Mouse (Mus musculus) mesoderm, embryonic 11.5 days (tissue): Measurements from ENCODE around the gene Dpysl4.
A peak's percentile ranks its signal among the peaks of the same experiment; 100 is the strongest.

Source experiments
- DNase-seq: peaks from one replicate; pipeline ENCODE4 v3.0.0-alpha.2; 2012; ENCODE audit warnings: low read depth, low spot score

Dpysl4 gene

GRCm38 (mm10) chr7:139096399-139096798 lies 10.6 kb downstream of the Dpysl4 start:
- DNase-seq = no peak

DNA sequence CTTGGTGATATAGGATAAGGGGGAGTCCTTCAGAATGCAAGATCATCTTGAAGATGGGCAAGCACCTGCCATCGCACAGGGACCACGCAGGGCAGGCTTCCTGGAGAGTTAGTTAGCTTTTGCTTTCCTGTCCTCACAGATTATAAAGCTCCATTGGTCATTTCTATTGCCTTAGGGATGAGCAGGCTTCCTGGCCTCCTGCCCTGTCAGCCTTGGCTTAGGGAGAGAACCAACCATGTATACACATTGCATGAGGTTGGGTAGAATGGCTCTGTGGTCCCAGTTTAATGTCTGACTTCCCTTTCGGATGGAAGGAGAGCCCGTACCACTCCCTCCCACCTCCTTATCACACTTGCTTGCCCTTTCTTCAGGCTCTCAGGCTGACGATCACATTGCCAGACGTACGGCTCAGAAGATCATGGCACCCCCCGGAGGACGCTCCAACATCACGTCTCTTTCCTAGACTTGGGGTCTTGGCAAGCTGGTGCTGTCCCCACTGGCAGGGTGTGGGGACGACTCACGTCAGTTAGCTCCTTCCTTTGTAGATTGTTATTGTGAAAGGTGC lies 14.8 kb downstream of the Dpysl4 start:
- no peak for DNase-seq

GRCm38 (mm10) chr7:139101286-139101804 lies 15.5 kb downstream of the Dpysl4 start:
- DNase-seq = no peak

DNA sequence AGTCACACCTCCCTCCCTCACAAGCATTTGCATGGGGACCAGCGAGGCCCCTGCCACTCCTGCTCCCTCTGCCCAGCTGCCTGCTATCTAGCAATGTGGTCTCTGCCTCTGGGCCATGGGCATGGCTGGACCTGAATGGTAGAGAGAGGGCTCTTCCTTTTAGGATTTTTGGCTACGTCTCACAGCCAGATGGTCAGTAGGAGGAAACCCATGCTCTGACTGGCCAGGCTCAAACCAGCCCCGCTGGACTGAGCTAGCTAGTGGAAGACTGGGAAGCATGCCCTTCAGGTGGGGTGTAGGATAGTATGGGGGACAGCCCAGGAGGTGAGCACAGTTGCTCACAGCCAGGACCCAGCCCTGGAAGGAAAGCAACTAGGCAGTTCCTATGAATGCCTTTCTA lies 16.0 kb downstream of the Dpysl4 start:
- no peak for DNase-seq

DNA sequence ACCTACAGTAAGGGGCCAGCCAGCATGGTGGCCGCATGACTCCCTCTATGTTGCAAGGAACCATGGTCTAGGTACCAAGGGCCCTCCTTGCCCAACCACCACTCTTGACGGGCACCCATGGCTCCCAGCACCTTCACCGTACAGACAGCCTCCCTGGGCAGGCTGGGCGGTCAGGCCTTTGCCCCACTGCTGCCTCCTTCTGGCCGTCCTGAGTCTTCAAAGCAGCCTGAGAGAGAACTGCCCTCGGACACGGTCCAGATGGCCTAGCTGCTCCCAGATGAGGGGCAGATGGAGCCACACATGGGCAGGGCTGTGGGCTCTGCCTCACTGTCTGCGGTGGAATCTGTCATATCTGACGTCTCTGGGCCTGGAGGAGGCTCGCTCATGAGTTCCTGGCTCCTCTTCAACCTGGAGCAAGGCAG lies 18.2 kb downstream of the Dpysl4 start:
- DNase-seq = peak; percentile 54

GRCm38 (mm10) chr7:139105076-139105475 lies 19.3 kb downstream of the Dpysl4 start:
- DNase-seq = no peak

GRCm38 (mm10) chr7:139105705-139106104 lies 19.9 kb downstream of the Dpysl4 start:
- DNase-seq = no peak

DNA sequence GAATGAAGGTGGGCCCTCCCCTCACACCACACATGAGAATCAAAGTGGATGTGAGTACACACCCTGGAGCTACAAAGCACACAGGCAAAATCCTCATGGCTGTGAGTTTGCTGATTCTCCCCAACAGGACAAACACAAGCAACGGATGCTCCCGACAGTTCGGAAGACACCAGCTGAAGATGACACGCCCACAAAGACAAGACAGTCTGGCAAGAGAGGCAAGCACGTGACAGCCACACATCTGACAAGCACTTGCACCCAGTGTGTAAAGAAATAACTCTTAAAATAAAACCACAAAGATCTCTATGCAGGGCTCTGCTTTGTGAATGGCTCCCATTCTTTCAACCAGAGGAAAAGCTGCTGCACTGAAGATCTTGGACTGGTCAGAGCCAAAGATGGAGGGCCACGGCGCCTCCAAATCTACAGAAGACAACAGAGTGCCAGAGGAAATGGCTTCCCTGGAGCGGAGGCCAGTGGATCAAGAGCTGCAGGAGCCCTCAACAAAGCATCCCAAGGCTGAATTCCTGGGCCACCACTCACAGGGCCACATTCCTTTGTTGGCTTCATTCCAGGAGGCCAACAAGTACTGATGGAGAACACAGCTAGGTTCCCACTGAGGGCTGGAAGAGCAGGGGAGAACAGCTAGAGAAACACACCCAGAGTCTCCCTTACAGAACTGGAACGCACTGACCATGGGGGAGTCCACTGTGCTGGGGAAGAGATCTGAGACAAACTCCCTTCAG lies 22.3 kb downstream of the Dpysl4 start:
- no peak for DNase-seq

DNA sequence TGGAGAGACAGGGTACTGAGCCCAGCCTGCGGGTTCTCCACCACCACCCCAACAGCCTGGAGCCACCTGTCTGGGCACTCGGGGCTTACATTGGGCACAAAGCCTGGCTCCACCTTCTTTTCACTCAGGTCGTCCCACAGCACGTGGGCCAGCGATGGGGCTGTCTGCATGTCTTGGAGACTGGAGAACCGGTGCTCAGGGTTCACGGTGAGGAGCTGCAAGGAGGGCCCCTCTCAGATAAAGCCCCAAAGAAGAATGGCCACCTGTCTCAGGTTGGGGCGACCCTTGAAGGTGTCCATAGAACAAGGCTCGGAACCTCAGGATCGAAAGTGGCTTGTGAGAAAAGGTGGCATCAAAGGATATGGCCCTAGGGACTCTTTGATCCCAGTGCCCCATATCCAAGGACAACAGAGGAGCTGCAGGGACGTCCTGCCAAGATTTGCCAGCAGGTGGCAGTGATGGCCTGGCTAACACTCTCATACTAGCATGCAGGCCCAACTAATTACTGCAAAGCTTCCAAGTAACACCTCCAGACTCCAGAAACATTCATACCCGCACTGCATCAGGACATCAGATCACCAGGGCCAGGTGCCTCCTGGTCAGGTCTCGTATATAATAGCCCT lies 33.5 kb downstream of the Dpysl4 start:
- peak; percentile 81 for DNase-seq

DNA sequence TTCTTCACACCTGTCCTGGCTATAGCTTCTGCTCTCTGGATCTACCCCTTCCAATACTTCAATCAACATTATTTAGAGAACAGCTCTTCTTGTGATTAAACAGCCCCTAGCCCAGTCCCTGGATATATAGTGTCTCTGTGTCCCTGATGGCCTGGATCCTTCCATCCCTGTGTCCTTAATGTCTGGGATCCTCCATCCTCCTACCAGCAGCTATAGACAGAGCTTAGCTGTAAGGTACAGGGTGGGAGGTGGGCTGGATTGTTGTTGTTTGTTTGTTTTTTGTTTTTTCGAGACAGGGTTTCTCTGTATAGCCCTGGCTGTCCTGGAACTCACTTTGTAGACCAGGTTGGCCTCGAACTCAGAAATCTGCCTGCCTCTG lies 34.0 kb downstream of the Dpysl4 start:
- no peak for DNase-seq

DNA sequence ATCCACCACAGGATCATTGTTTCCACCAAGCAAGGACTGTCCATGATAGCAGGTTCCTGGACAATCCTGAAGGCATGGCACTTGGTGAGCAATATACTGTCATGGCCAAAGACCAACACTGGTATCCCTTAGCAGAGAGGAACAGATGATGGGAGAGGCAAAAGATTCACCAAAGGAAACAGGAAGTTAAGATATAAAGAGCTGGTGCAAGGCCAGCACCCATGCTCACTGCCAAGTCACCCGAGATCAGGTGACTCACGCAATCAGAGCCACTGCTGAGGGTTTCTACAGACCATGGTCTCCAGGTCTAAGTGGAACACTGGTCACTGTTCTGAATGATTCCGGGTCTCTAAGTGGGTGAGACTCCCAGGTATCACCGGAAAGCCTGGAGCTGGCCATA lies 40.1 kb downstream of the Dpysl4 start:
- no peak for DNase-seq

DNA sequence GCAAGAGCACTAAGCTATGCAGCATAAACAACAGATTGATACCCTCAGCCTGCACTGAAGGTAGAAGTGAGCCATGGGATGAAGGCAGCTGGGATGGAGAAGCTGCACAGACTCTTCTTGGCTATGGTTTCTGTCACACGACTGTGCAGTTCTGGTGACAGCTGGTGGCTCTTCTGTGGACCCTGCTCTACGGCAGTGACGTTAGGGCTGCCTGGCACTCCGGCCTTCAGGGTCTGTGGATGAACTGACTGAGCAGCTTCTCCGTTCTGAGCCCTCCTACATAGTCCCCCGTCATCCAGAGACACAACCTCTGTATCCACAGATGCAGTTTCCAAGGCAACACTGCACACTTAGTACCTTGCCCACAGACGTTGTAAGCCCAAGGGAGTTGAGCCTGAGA lies 40.7 kb downstream of the Dpysl4 start:
- DNase-seq = no peak

- DNase-seq = no peak
Observed at GRCm38 (mm10) chr7:139128994-139129393, 43.2 kb downstream of the Dpysl4 start.

- peak; percentile 21 for DNase-seq
Observed at GRCm38 (mm10) chr7:139130361-139130760, 44.6 kb downstream of the Dpysl4 start.

GRCm38 (mm10) chr7:139131538-139131937 lies 45.7 kb downstream of the Dpysl4 start:
- no peak for DNase-seq

GRCm38 (mm10) chr7:139133446-139133845 lies 47.6 kb downstream of the Dpysl4 start:
- no peak for DNase-seq

- DNase-seq = no peak
Observed at GRCm38 (mm10) chr7:139135236-139135635, 49.4 kb downstream of the Dpysl4 start.

DNA sequence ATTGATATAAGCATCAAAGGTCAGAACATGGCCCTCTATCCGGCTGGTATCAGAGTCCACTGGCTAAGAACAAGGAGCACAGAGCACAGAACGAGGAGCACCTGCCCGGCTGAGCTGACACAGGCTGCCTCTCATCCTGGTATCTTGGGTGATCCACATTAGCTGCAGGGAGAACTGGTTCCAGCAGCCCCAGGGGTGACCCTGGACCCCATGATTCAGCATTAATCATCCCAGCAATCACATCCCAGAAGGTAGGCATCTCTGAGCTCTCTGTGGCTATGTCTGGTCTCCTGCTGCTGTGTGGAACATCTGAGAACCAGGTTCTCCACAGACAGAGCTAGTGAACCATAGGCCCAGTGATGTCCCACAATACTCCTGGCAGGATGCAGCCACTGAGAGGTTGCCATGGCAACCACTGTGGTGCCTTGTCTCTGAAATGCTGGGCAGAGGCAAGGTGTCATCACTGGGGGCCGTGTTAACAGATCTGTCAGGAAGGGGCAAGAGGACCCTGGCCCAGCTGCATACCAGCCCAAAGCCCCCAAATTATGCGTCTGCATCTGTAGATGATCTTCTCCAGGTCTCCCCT lies 51.2 kb downstream of the Dpysl4 start:
- peak; percentile 35 for DNase-seq

DNA sequence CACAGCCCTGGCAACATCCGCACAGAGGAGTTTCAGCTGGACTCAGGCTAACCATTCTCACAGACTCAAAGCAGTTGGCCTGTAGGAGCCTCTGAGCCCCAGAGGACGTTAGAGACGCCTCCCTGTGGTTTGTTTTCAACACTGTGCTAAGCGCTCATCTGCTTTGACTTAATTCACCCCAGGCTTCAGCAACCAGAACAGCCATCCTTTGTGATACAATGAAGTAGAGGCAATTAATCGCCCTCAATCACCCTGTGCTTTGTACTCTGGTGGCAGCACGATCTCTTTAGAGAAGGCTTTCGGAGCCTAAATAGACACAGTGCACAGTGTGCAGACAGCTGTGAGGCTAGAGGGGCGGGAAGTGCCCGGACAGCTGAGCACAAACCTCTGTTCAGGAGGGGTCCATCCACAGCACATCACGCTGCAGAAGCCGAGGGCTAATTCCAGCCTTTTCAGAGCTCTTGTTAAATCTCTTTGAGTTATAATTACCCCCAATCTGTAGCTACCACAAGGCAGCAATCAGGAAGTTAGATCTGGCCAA lies 54.2 kb downstream of the Dpysl4 start:
- DNase-seq = peak; percentile 86

DNA sequence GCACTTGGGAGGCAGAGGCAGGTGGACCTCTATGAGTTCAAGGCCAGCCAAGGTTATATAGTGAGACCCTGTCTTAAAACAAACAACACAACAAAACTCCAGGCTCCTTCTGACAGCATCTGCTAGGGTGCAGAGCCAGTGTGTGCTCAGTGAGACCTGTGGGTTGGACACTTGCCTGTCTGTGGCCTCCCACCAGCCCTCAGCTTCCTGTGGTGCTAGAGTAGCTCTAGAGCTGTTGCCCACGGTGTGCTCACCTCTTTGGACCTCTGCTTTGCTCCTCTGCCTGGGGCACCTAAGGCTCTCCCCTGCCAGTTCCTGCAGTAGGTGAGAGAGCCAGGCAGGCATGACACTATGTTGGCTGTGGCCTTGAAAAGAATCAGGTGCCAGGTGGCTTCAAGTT lies 58.0 kb downstream of the Dpysl4 start:
- DNase-seq = no peak

DNA sequence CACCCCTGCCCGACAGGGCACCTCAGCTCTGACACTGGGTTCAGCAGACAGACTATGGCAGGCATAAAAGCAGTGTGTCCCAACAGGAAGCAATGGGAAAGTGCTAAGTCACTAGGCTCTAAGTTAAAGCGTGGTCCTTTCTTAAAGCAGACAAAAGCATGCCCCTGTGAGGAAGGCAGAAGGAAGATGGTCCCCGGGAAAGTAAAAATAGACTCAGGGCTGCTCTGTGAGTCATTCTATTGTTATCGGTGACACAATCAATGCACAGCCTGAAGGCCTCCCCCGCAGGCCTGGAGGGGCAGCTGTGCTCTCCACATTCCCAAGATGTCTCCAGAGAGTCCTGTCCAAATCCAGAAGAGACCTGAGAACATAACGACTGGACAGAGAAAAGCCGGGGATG lies 60.1 kb downstream of the Dpysl4 start:
- DNase-seq = no peak

DNA sequence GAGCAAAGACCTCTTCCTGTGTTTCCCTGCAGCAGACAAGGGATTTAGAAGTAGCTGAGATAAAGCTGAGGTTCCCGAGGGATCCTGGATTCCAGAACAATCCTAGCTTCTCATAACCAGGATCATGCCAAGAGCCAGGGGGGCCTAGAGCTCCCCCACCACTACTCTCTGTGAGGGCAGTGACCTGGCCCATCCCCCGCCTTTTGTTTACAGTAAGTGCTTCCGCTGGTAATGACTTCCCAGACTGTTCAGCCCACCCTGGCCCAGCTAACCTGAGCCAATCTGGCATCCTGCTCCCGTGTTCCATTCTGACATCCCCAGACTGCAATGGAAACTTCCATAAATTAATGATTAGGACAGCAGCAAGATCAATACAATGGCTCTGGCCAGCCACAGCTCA lies 61.6 kb downstream of the Dpysl4 start:
- peak; percentile 18 for DNase-seq
